Comparison of ENCODE assay signal across 19 mouse cellular contexts in genomic region chr16:88826978-88827377, GRCm38 (mm10). TPM values are rescaled to one million over a fixed set of nuclear protein-coding genes. Genes with fewer than 3 reads are reported as not detected.
"Had no signal": no experiment of that assay in that cellular context is flagged by ENCODE, and none has a peak within 500 bp of the region (broad histone marks: within the 10 kb centered on the region; RNA-seq: fewer than 3 reads in every experiment).

No protein-coding gene starts in this region.

- DNase-seq: kidney, adult 8-10 months; kidney, postnatal 25 days; lung, adult 2 months; lung, postnatal 36 days; midbrain, embryonic 14.5 days; thymus, adult 18-20 months; thymus, postnatal 25 days had no signal

- ATAC-seq: intestine, postnatal 0 days; lung, postnatal 0 days had no signal

- H3K27me3 ChIP-seq: limb, embryonic 13.5 days had no signal

- H3K4me3 ChIP-seq: left cerebral cortex, adult 2 months; limb, embryonic 13.5 days; midbrain, embryonic 10.5 days; myocyte had no signal

- H3K36me3 ChIP-seq: limb, embryonic 13.5 days; midbrain, embryonic 10.5 days had no signal

- H3K9me3 ChIP-seq: limb, embryonic 13.5 days; midbrain, embryonic 10.5 days had no signal

- H3K4me2 ChIP-seq: limb, embryonic 13.5 days had no signal

- H3K4me1 ChIP-seq: limb, embryonic 13.5 days; midbrain, embryonic 10.5 days had no signal

- H3K27ac ChIP-seq: left cerebral cortex, adult 2 months; limb, embryonic 13.5 days; liver, embryonic 14.5 days; midbrain, embryonic 10.5 days; stomach, postnatal 0 days had no signal

- H3K9ac ChIP-seq: limb, embryonic 13.5 days; liver, embryonic 14.5 days had no signal

RNA-seq across cellular contexts. Expression of gene Krtap14, which starts 1.0 kb away (rescaled TPM):
- polyA plus RNA-seq: intestine, postnatal 0 days; kidney, embryonic 16.5 days; limb, embryonic 13.5 days; liver, adult 2 months; liver, embryonic 14.5 days; lung, adult 2 months; lung, postnatal 0 days; midbrain, embryonic 10.5 days; midbrain, embryonic 14.5 days; myocyte; neural tube, embryonic 14.5 days; stomach, postnatal 0 days; urinary bladder, adult 2 months had no signal

RNA-seq across cellular contexts. Expression of gene Krtap15, which starts 7.0 kb away (rescaled TPM):
- polyA plus RNA-seq: intestine, postnatal 0 days; kidney, embryonic 16.5 days; limb, embryonic 13.5 days; liver, adult 2 months; liver, embryonic 14.5 days; lung, adult 2 months; lung, postnatal 0 days; midbrain, embryonic 10.5 days; midbrain, embryonic 14.5 days; myocyte; neural tube, embryonic 14.5 days; stomach, postnatal 0 days; urinary bladder, adult 2 months had no signal

RNA-seq across cellular contexts. Expression of gene Gm20741, which starts 15.0 kb away (rescaled TPM):
- polyA plus RNA-seq: intestine, postnatal 0 days; kidney, embryonic 16.5 days; limb, embryonic 13.5 days; liver, adult 2 months; liver, embryonic 14.5 days; lung, adult 2 months; lung, postnatal 0 days; midbrain, embryonic 10.5 days; midbrain, embryonic 14.5 days; myocyte; neural tube, embryonic 14.5 days; stomach, postnatal 0 days; urinary bladder, adult 2 months had no signal

RNA-seq across cellular contexts. Expression of gene Krtap19-1, which starts 42.2 kb away (rescaled TPM):
- polyA plus RNA-seq: intestine, postnatal 0 days; kidney, embryonic 16.5 days; limb, embryonic 13.5 days; liver, adult 2 months; liver, embryonic 14.5 days; lung, adult 2 months; lung, postnatal 0 days; midbrain, embryonic 10.5 days; midbrain, embryonic 14.5 days; myocyte; neural tube, embryonic 14.5 days; stomach, postnatal 0 days; urinary bladder, adult 2 months had no signal

RNA-seq across cellular contexts. Expression of gene Krtap19-2, which starts 47.1 kb away (rescaled TPM):
- polyA plus RNA-seq: intestine, postnatal 0 days; kidney, embryonic 16.5 days; limb, embryonic 13.5 days; liver, adult 2 months; liver, embryonic 14.5 days; lung, adult 2 months; lung, postnatal 0 days; midbrain, embryonic 10.5 days; midbrain, embryonic 14.5 days; myocyte; neural tube, embryonic 14.5 days; stomach, postnatal 0 days; urinary bladder, adult 2 months had no signal
